Mouse (Mus musculus): ENCODE data around the gene Armh1. TPM values are rescaled to one million over a fixed set of nuclear protein-coding genes. Genes with fewer than 3 reads are reported as not detected.
A peak's percentile ranks its signal among the peaks of the same experiment; 100 is the strongest.

Gene Armh1
- total RNA-seq (2014; rRNA removed; ENCODE audit: low replicate concordance) = 0.27 and 1.4 TPM in 2 replicates
- 0.18 and 0.25 TPM in 2 replicates for polyA plus RNA-seq (2015; fragmentation: Nextera tagmentation; extraction: Ambion mirVana)

- peaks cover 26% of the 10 kb centered on the region for H3K4me1 ChIP-seq (ENCODE audit: control insufficient read depth, insufficient read depth)
- peak within 1 kb of the TSS; percentile 71 for H3K4me2 ChIP-seq (ENCODE audit: low read depth, low read length)
- no peaks in the 10 kb centered on the region for H3K36me3 ChIP-seq (replicated peaks; ENCODE audit: control insufficient read depth, insufficient read depth, low read length)
- DNase-seq (ENCODE audit: low spot score) (peak; percentile 93), ATAC-seq (ENCODE audit: insufficient read depth, low read depth) (peak; percentile 98)
- under 1% methylated on average over 36 of the region's 43 CpGs for WGBS
- TF ChIP-seq CTCF (IDR thresholded peaks at IDR 0.05; ENCODE audit: low read depth) (no peak), EP300 (IDR thresholded peaks at IDR 0.05; ENCODE audit: low read depth) (no peak)
- H3K9ac ChIP-seq (replicated peaks; ENCODE audit: low read depth, low read length) = peak within 1 kb of the TSS; percentile 73
- H3K9me3 ChIP-seq (replicated peaks; ENCODE audit: control insufficient read depth, low read length) = no peaks in the 10 kb centered on the region
- peak within 1 kb of the TSS; percentile 71 for H3K4me3 ChIP-seq (ENCODE audit: low read depth, low read length)
- H3K27ac ChIP-seq (ENCODE audit: low read depth) = peak within 1 kb of the TSS; percentile 88
- no peaks in the 10 kb centered on the region for H3K27me3 ChIP-seq (ENCODE audit: control insufficient read depth, insufficient read depth, low read length)
Observed at GRCm38 (mm10) chr4:117251801-117252316, at the start of gene Armh1, which contains the start of gene Tmem53. Armh1 (minus strand) TSS chr4:117252125. Tmem53 (plus strand) TSS chr4:117251951.

DNA sequence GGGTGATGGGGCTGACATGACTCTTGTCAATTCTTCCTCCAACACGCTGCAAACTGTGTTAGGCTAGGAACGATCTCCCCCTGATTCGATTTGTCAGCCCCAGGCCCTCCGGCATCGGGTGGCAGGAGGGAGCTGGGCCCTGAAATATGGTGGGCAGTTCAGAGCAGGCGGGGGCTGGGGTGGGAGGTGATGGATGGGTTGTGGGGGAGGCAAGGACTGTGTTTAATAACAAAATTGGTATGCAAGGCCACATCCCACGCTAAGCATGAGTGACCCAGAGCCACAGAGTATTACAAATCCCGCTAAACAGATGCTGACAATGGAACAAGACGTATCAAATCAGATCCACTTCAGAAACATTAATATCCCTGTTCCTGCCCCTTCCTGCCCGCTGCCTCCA lies 48.0 kb upstream of the Armh1 start:
- 83% methylated on average over 10 of the region's 10 CpGs for WGBS
- no peak for DNase-seq (ENCODE audit: low spot score)
- ATAC-seq (ENCODE audit: insufficient read depth, low read depth) = no peak
- Histone ChIP-seq H3K36me3 (replicated peaks; ENCODE audit: control insufficient read depth, insufficient read depth, low read length) (no peaks in the 10 kb centered on the region), H3K4me3 (ENCODE audit: low read depth, low read length) (no peak overlapping the region), H3K9ac (replicated peaks; ENCODE audit: low read depth, low read length) (no peak overlapping the region), H3K4me1 (ENCODE audit: control insufficient read depth, insufficient read depth) (peaks cover 6% of the 10 kb centered on the region), H3K27me3 (ENCODE audit: control insufficient read depth, insufficient read depth, low read length) (peaks cover 21% of the 10 kb centered on the region), H3K4me2 (ENCODE audit: low read depth, low read length) (no peak overlapping the region), H3K27ac (ENCODE audit: low read depth) (no peak overlapping the region), H3K9me3 (replicated peaks; ENCODE audit: control insufficient read depth, low read length) (no peaks in the 10 kb centered on the region)
- no peak for TF ChIP-seq CTCF (IDR thresholded peaks at IDR 0.05; ENCODE audit: low read depth)
- TF ChIP-seq EP300 (IDR thresholded peaks at IDR 0.05; ENCODE audit: low read depth) = no peak

DNA sequence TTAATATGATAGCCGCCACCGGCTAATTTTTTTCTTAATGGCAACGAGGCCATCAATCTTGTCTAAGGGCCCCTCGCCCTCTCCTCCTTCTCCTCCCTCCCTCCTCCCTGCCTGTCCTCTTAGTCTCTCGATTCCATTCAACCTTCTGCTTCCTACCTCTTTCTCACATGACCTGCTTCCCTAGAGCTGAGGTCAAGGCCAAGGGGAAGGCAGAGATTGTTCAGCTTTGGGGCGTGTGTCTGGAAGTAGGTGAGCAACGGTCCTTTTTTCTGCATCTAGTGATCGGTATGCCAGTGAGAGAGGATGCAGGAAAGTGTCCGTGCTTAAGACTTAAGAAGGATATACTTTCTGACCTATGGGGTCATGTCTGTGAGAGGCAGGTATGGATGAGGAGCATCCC lies 45.9 kb upstream of the Armh1 start:
- Histone ChIP-seq H3K9ac (replicated peaks; ENCODE audit: low read depth, low read length) (no peak overlapping the region), H3K4me3 (ENCODE audit: low read depth, low read length) (no peak overlapping the region), H3K36me3 (replicated peaks; ENCODE audit: control insufficient read depth, insufficient read depth, low read length) (no peaks in the 10 kb centered on the region), H3K4me2 (ENCODE audit: low read depth, low read length) (no peak overlapping the region), H3K9me3 (replicated peaks; ENCODE audit: control insufficient read depth, low read length) (no peaks in the 10 kb centered on the region), H3K27me3 (ENCODE audit: control insufficient read depth, insufficient read depth, low read length) (peaks cover 4% of the 10 kb centered on the region; the same call in 1 of the 2 replicates), H3K4me1 (ENCODE audit: control insufficient read depth, insufficient read depth) (no peaks in the 10 kb centered on the region), H3K27ac (ENCODE audit: low read depth) (no peak overlapping the region)
- 78% methylated on average over 9 of the region's 9 CpGs for WGBS
- TF ChIP-seq CTCF (IDR thresholded peaks at IDR 0.05; ENCODE audit: low read depth) (no peak), EP300 (IDR thresholded peaks at IDR 0.05; ENCODE audit: low read depth) (no peak)
- no peak for ATAC-seq (ENCODE audit: insufficient read depth, low read depth)
- no peak for DNase-seq (ENCODE audit: low spot score)

GRCm38 (mm10) chr4:117296849-117297593 lies 45.1 kb upstream of the Armh1 start:
- no peaks in the 10 kb centered on the region for H3K27me3 ChIP-seq (ENCODE audit: control insufficient read depth, insufficient read depth, low read length)
- no peak overlapping the region for H3K9ac ChIP-seq (replicated peaks; ENCODE audit: low read depth, low read length)

DNA sequence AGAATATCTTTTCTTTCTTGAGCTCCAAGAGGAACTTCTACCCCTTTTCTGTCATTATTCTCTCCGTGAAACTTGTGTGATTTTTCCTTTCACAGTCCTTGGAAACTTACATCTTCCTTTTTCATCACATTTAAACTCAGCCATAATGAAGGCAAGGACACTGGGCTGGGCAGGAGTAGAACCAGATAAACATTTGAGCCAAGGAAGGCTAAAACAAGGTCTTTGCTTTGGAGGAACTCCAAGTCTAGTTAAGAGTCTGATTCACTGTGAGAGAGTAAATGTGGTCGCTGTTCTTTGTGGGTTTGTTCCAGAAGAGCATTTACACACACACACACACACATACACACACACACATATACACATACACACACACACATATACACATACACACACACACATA lies 39.8 kb upstream of the Armh1 start:
- H3K36me3 ChIP-seq (replicated peaks; ENCODE audit: control insufficient read depth, insufficient read depth, low read length) = 0 out of 2 replicates have a peak, but pooled peaks cover 4% of the 10 kb centered on the region
- 74% methylated on average over 2 of the region's 2 CpGs for WGBS
- no peaks in the 10 kb centered on the region for H3K9me3 ChIP-seq (replicated peaks; ENCODE audit: control insufficient read depth, low read length)
- no peaks in the 10 kb centered on the region for H3K27me3 ChIP-seq (ENCODE audit: control insufficient read depth, insufficient read depth, low read length)
- H3K9ac ChIP-seq (replicated peaks; ENCODE audit: low read depth, low read length) = no peak overlapping the region
- no peak for TF ChIP-seq EP300 (IDR thresholded peaks at IDR 0.05; ENCODE audit: low read depth)
- no peak for TF ChIP-seq CTCF (IDR thresholded peaks at IDR 0.05; ENCODE audit: low read depth)
- H3K4me1 ChIP-seq (ENCODE audit: control insufficient read depth, insufficient read depth) = peaks cover 6% of the 10 kb centered on the region
- ATAC-seq (ENCODE audit: insufficient read depth, low read depth) (no peak), DNase-seq (ENCODE audit: low spot score) (no peak)
- H3K4me3 ChIP-seq (ENCODE audit: low read depth, low read length) = no peak overlapping the region
- H3K4me2 ChIP-seq (ENCODE audit: low read depth, low read length) = no peak overlapping the region
- no peak overlapping the region for H3K27ac ChIP-seq (ENCODE audit: low read depth)

More at GRCm38 (mm10) chr4:117296849-117297593, 45.1 kb upstream of the Armh1 start:
- no peak overlapping the region for H3K27ac ChIP-seq (ENCODE audit: low read depth)
- no peaks in the 10 kb centered on the region for H3K4me1 ChIP-seq (ENCODE audit: control insufficient read depth, insufficient read depth)
- ATAC-seq (ENCODE audit: insufficient read depth, low read depth) = no peak
- no peak overlapping the region for H3K4me3 ChIP-seq (ENCODE audit: low read depth, low read length)
- WGBS = 84% methylated on average over 19 of the region's 19 CpGs
- no peaks in the 10 kb centered on the region for H3K9me3 ChIP-seq (replicated peaks; ENCODE audit: control insufficient read depth, low read length)
- H3K4me2 ChIP-seq (ENCODE audit: low read depth, low read length) = no peak overlapping the region
- no peak for DNase-seq (ENCODE audit: low spot score)
- TF ChIP-seq CTCF (IDR thresholded peaks at IDR 0.05; ENCODE audit: low read depth) (no peak), EP300 (IDR thresholded peaks at IDR 0.05; ENCODE audit: low read depth) (no peak)
- H3K36me3 ChIP-seq (replicated peaks; ENCODE audit: control insufficient read depth, insufficient read depth, low read length) = no peaks in the 10 kb centered on the region

Measured in heart, postnatal 0 days (tissue).